Mouse (Mus musculus) kidney, adult 2 months (tissue): ENCODE measurements at regions not wholly inside any gene's neighbourhood (a gene's known extent, or its start where the extent isn't known, plus 50 kb on each side); places are given as distances from the start of the nearest gene placed in this dataset.

ENCODE experiments used
- DNase-seq: peaks from one replicate; pipeline ENCODE4 v3.0.0; 2021
- H3K27ac ChIP-seq: fragments of 200-500 bp; 2 replicates; pipeline ENCODE4 v1.5.1; 2012; ENCODE audit warnings: low read depth, low read length, control low read depth, inconsistent platforms; ENCODE audit not compliant: insufficient read depth
- H3K27me3 ChIP-seq: fragments of 200-500 bp; replicated peaks from 2 replicates; pipeline ENCODE4 v1.6.1; 2012; ENCODE audit warnings: mild to moderate bottlenecking, moderate library complexity, low read length, inconsistent platforms; ENCODE audit not compliant: control insufficient read depth, insufficient read depth
- H3K36me3 ChIP-seq: fragments of 200-500 bp; 2 replicates; pipeline ENCODE4 v1.6.1; 2012; ENCODE audit warnings: mild to moderate bottlenecking, moderate library complexity, low read length, inconsistent platforms; ENCODE audit not compliant: control insufficient read depth, insufficient read depth
- H3K4me1 ChIP-seq: fragments of 200-500 bp; 2 replicates; pipeline ENCODE4 v1.6.1; 2011; ENCODE audit warnings: low read length; ENCODE audit not compliant: control insufficient read depth, insufficient read depth
- H3K4me3 ChIP-seq: fragments of 200-500 bp; 2 replicates; pipeline ENCODE4 v1.5.1; 2011; ENCODE audit warnings: mild to moderate bottlenecking, low read depth, low read length, control low read depth; ENCODE audit not compliant: insufficient read depth
- CTCF ChIP-seq: fragments of 200-500 bp; conservative IDR thresholded peaks from 2 replicates; pipeline ENCODE4 v1.5.1; 2011; ENCODE audit warnings: low read depth, mild to moderate bottlenecking, control low read depth, low read length, moderate library complexity, mixed read lengths; ENCODE audit not compliant: insufficient read depth, insufficient read length
- POLR2A ChIP-seq: fragments of 200-500 bp; IDR thresholded peaks from one replicate; pipeline ENCODE4 v1.6.1; 2011; ENCODE audit warnings: low read depth, low read length, control low read depth
- WGBS: fragments of 180-500 bp; shearing (Covaris S2); methylation state at CpG from one replicate; pipeline ENCODE4 v1.1.7; 2018; 5-methylcytosine and 5-hydroxymethylcytosine counted together

GRCm38 (mm10) chr3:35361086-35361485 lies 392.8 kb upstream of the Atp11b start:
- H3K36me3 ChIP-seq, result no peaks in the 10 kb centered on the region
- DNase-seq, result no peak
- H3K4me3 ChIP-seq, result no peak overlapping the region
- H3K27ac ChIP-seq, result no peak overlapping the region
- TF ChIP-seq POLR2A, result no peak
- TF ChIP-seq CTCF, result no peak
- H3K27me3 ChIP-seq, result no peaks in the 10 kb centered on the region; the same call in 1 of the 2 replicates
- WGBS, result 89% methylated on average over 2 of the region's 2 CpGs
- no peaks in the 10 kb centered on the region for H3K4me1 ChIP-seq

- no peaks in the 10 kb centered on the region for H3K4me1 ChIP-seq
- H3K27ac ChIP-seq, result no peak overlapping the region
- H3K27me3 ChIP-seq, result no peaks in the 10 kb centered on the region; the same call in 1 of the 2 replicates
- DNase-seq, result no peak
- TF ChIP-seq POLR2A (no peak), CTCF (no peak)
- no peak overlapping the region for H3K4me3 ChIP-seq
- H3K36me3 ChIP-seq, result no peaks in the 10 kb centered on the region
- 55% methylated on average over 6 of the region's 6 CpGs for WGBS
These were observed 388.5 kb upstream of the Atp11b start for GRCm38 (mm10) chr3:35365431-35365830.

GRCm38 (mm10) chr3:35372276-35372675 lies 381.6 kb upstream of the Atp11b start:
- TF ChIP-seq CTCF (no peak), POLR2A (no peak)
- DNase-seq, result no peak
- H3K27ac ChIP-seq, result no peak overlapping the region
- no peak overlapping the region for H3K4me3 ChIP-seq
- WGBS, result 73% methylated on average over 1 of the region's 1 CpGs
- no peaks in the 10 kb centered on the region for H3K27me3 ChIP-seq
- no peaks in the 10 kb centered on the region for H3K4me1 ChIP-seq
- no peaks in the 10 kb centered on the region for H3K36me3 ChIP-seq

GRCm38 (mm10) chr3:35387386-35387785 lies 366.5 kb upstream of the Atp11b start:
- 78% methylated on average over 5 of the region's 5 CpGs for WGBS
- Histone ChIP-seq H3K36me3 (no peaks in the 10 kb centered on the region), H3K4me1 (no peaks in the 10 kb centered on the region), H3K27ac (no peak overlapping the region), H3K27me3 (no peaks in the 10 kb centered on the region), H3K4me3 (no peak overlapping the region)
- DNase-seq, result no peak
- TF ChIP-seq POLR2A, result no peak
- TF ChIP-seq CTCF, result no peak

- Histone ChIP-seq H3K27me3 (no peaks in the 10 kb centered on the region), H3K4me3 (no peak overlapping the region), H3K36me3 (no peaks in the 10 kb centered on the region), H3K27ac (no peak overlapping the region), H3K4me1 (no peaks in the 10 kb centered on the region)
- no peak for TF ChIP-seq POLR2A
- no peak for TF ChIP-seq CTCF
- DNase-seq, result no peak
- 79% methylated on average over 2 of the region's 2 CpGs for WGBS
These were observed 361.2 kb upstream of the Atp11b start for GRCm38 (mm10) chr3:35392657-35393056.

- Histone ChIP-seq H3K36me3 (no peaks in the 10 kb centered on the region), H3K4me1 (no peaks in the 10 kb centered on the region), H3K27me3 (no peaks in the 10 kb centered on the region), H3K27ac (no peak overlapping the region), H3K4me3 (no peak overlapping the region)
- no peak for DNase-seq
- WGBS, result 20% methylated on average over 6 of the region's 6 CpGs
- TF ChIP-seq CTCF (no peak), POLR2A (no peak)
These were observed 353.7 kb upstream of the Atp11b start for GRCm38 (mm10) chr3:35400213-35400612.

GRCm38 (mm10) chr3:35402666-35403065 lies 351.2 kb upstream of the Atp11b start:
- Histone ChIP-seq H3K4me1 (no peaks in the 10 kb centered on the region), H3K27ac (no peak overlapping the region), H3K4me3 (no peak overlapping the region), H3K36me3 (no peaks in the 10 kb centered on the region), H3K27me3 (no peaks in the 10 kb centered on the region)
- no peak for TF ChIP-seq CTCF
- no peak for TF ChIP-seq POLR2A
- 78% methylated on average over 10 of the region's 10 CpGs for WGBS
- no peak for DNase-seq

- no peaks in the 10 kb centered on the region for H3K36me3 ChIP-seq
- DNase-seq, result no peak
- no peaks in the 10 kb centered on the region for H3K4me1 ChIP-seq
- H3K4me3 ChIP-seq, result no peak overlapping the region
- H3K27me3 ChIP-seq, result no peaks in the 10 kb centered on the region
- TF ChIP-seq POLR2A (no peak), CTCF (no peak)
- 91% methylated on average over 5 of the region's 5 CpGs for WGBS
- no peak overlapping the region for H3K27ac ChIP-seq
These were observed 350.0 kb upstream of the Atp11b start for GRCm38 (mm10) chr3:35403952-35404351.
